Mouse (Mus musculus) megakaryocyte, embryonic 14.5 days (primary cell): ENCODE measurements around the gene Pycr1.

Experiments used
- FLI1 ChIP-seq: IDR thresholded peaks from 2 replicates; pipeline ENCODE4 v1.6.1; 2012; ENCODE audit warnings: low read length, inconsistent platforms, mixed read lengths
- GATA1 ChIP-seq: IDR thresholded peaks from 3 replicates; pipeline ENCODE4 v1.6.1; 2012; ENCODE audit warnings: mixed read lengths, low read length, inconsistent platforms, borderline replicate concordance

DNA sequence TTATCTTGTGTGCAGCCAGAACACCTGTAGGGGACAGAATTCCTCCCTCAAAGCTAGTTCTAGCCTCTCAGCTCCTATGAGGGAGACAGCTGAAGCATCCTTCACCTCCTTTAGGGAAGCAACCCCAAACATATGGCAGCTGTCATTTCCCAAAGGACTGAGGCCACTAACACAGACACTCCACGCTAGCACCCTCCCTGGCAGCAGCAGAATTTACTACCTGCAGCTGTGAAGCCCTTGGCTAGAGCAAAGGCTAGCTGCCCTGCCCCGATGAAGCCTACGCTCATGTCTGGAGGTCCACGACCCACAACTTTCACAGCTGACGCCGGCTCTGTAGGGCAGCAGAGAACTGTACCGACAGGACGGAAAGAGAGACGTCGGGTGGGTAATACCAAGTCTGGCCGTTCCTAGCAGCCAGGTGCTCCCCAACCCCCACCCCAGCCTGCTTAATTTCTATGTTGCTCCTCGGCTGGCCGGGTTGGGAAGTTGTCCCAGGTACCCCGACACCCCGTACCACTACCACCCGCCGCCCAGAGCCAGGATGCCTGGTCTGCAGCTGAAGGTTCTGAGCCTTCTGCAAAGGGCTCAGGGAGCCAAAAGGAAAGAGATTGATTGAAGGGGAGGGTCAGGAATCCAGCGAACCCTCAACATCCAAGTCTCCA is 499 bp downstream of the Pycr1 start:
- no peak for TF ChIP-seq GATA1
- TF ChIP-seq FLI1 = no peak
